Mouse (Mus musculus) brain, embryonic 14.5 days (tissue): ENCODE results near the gene Pkn3. TPM values are rescaled to one million over a fixed set of nuclear protein-coding genes. Genes with fewer than 3 reads are reported as not detected.

Experiments used
- DNase-seq: peaks from one replicate; pipeline ENCODE4 v3.0.0-alpha.2; 2011; ENCODE audit warnings: low read depth
- CTCF ChIP-seq: fragments of 200-500 bp; IDR thresholded peaks from 2 replicates; pipeline ENCODE4 v1.5.1; 2012; ENCODE audit warnings: inconsistent platforms, mild to moderate bottlenecking, moderate library complexity, borderline replicate concordance; ENCODE audit not compliant: insufficient read depth, insufficient read length; ENCODE audit errors: extremely low read depth
- POLR2A ChIP-seq: fragments of 200-500 bp; IDR thresholded peaks from 2 replicates; pipeline ENCODE4 v1.6.1; 2012; ENCODE audit warnings: mild to moderate bottlenecking, inconsistent platforms, borderline replicate concordance; ENCODE audit not compliant: poor library complexity, insufficient read depth, insufficient read length, severe bottlenecking; ENCODE audit errors: extremely low read depth
- polyA plus RNA-seq: library from polyadenylated mRNA; depleted of rRNA; stranded (reverse); fragments of >200 nt; gene quantifications from 2 replicates; pipeline ENCODE4 v1.2.3, GENCODE M21; 2012; rRNA removed

Gene Pkn3
- polyA plus RNA-seq, 1 experiment, result 3.7 TPM

GRCm38 (mm10) chr2:30133613-30134377 is 56.3 kb downstream of the Pkn3 start, which contains the start of gene Tbc1d13:
Gene Tbc1d13 (plus strand): TSS chr2:30133746.
- DNase-seq, result peak; percentile 98
- no peak for TF ChIP-seq CTCF
- peak; percentile 33; the same call in 1 of the 2 replicates for TF ChIP-seq POLR2A

- TF ChIP-seq CTCF (no peak), POLR2A (no peak)
- DNase-seq, result no peak
Observed at GRCm38 (mm10) chr2:30134378-30134711, 56.9 kb downstream of the Pkn3 start.

GRCm38 (mm10) chr2:30134928-30135620 is 57.6 kb downstream of the Pkn3 start:
- TF ChIP-seq CTCF (no peak), POLR2A (no peak)
- DNase-seq, result no peak

- DNase-seq, result no peak
- no peak for TF ChIP-seq CTCF
- TF ChIP-seq POLR2A, result no peak
Observed at GRCm38 (mm10) chr2:30136458-30136857, 59.0 kb downstream of the Pkn3 start.

GRCm38 (mm10) chr2:30140021-30140420 is 62.5 kb downstream of the Pkn3 start:
- DNase-seq, result peak; percentile 17

Other genes with a start within 250 kb of the Pkn3 start
- gene Cercam, start 208.5 kb upstream of the Pkn3 start, polyA plus RNA-seq, result 24.8 and 39.2 TPM in 2 replicates
- gene Odf2, start 188.5 kb upstream of the Pkn3 start, polyA plus RNA-seq, result 72.4 and 100 TPM in 2 replicates
- 51.6 and 58.0 TPM in 2 replicates for gene Gle1, start 142.3 kb upstream of the Pkn3 start, polyA plus RNA-seq
- gene Sptan1, start 112.1 kb upstream of the Pkn3 start, polyA plus RNA-seq, result 595 and 622 TPM in 2 replicates
- 71.2 and 77.7 TPM in 2 replicates for gene Wdr34, start 28.8 kb upstream of the Pkn3 start, polyA plus RNA-seq
- 223 and 340 TPM in 2 replicates for gene Set, start 20.3 kb upstream of the Pkn3 start, polyA plus RNA-seq
- gene Zdhhc12, start 16.0 kb downstream of the Pkn3 start, polyA plus RNA-seq, result 33.2 and 45.4 TPM in 2 replicates
- 88.2 and 94.3 TPM in 2 replicates for gene Zer1, start 46.9 kb downstream of the Pkn3 start, polyA plus RNA-seq
- gene Tbc1d13, start 56.1 kb downstream of the Pkn3 start, polyA plus RNA-seq, result 75.4 and 84.1 TPM in 2 replicates
- gene Endog, start 93.8 kb downstream of the Pkn3 start, polyA plus RNA-seq, result 19.1 and 19.2 TPM in 2 replicates
- 48.1 and 53.8 TPM in 2 replicates for gene Spout1, start 100.8 kb downstream of the Pkn3 start, polyA plus RNA-seq
- gene Kyat1, start 128.2 kb downstream of the Pkn3 start, polyA plus RNA-seq, result 30.0 and 42.9 TPM in 2 replicates
- gene Lrrc8a, start 160.0 kb downstream of the Pkn3 start, polyA plus RNA-seq, result 33.4 and 42.4 TPM in 2 replicates
- gene Gm28035, start 162.9 kb downstream of the Pkn3 start, polyA plus RNA-seq, result 14.8 and 23.6 TPM in 2 replicates
- gene Phyhd1, start 188.5 kb downstream of the Pkn3 start, polyA plus RNA-seq, result 11.8 and 21.8 TPM in 2 replicates
- gene Gm28038, start 203.4 kb downstream of the Pkn3 start, polyA plus RNA-seq, result not detected in 2 replicates
- 15.7 TPM in 2 replicates for gene Dolk, start 208.7 kb downstream of the Pkn3 start, polyA plus RNA-seq
- gene Nup188, start 208.7 kb downstream of the Pkn3 start, polyA plus RNA-seq, result 46.3 and 48.7 TPM in 2 replicates